Mouse (Mus musculus): Measurements from ENCODE around the gene Pabpn1l. TPM values are rescaled to one million over a fixed set of nuclear protein-coding genes. Genes with fewer than 3 reads are reported as not detected.
"Not testable (repeated sequence)": the region's sequence is repeated elsewhere in the genome, so short reads cannot be mapped to it uniquely, and the experiment has no call there.

Pabpn1l gene
- polyA plus RNA-seq, 1 experiment from 2014 or later: 0.19 TPM

GRCm38 (mm10) chr8:122638601-122639000 is 16.1 kb upstream of the Pabpn1l start:
- no peak overlapping the region for H3K4me3 ChIP-seq (ENCODE audit: low read length)
- WGBS: 65% methylated on average over 16 of the region's 16 CpGs
- H3K36me3 ChIP-seq (ENCODE audit: insufficient read depth, low read length): 0 out of 2 replicates have a peak, but pooled peaks cover 2% of the 10 kb centered on the region

GRCm38 (mm10) chr8:122637230-122637629 is 14.7 kb upstream of the Pabpn1l start:
- Histone ChIP-seq H3K27me3 (ENCODE audit: insufficient read depth, low read length) (no peaks in the 10 kb centered on the region), H3K36me3 (ENCODE audit: insufficient read depth, low read length) (0 out of 2 replicates have a peak, but pooled peaks cover 3% of the 10 kb centered on the region), H3K9ac (replicated peaks; ENCODE audit: low read length) (no peak overlapping the region), H3K4me3 (ENCODE audit: low read length) (no peak overlapping the region), H3K4me1 (ENCODE audit: insufficient read depth, low read length) (peaks cover 24% of the 10 kb centered on the region), H3K9me3 (ENCODE audit: low read length) (no peaks in the 10 kb centered on the region), H3K27ac (ENCODE audit: low read length) (no peak overlapping the region), H3K4me2 (replicated peaks; ENCODE audit: low read depth, low read length) (no peak overlapping the region)
- no peak for ATAC-seq (ENCODE audit: low FRiP score, low TSS enrichment)
- 93% methylated on average over 9 of the region's 9 CpGs for WGBS

More at GRCm38 (mm10) chr8:122638601-122639000, 16.1 kb upstream of the Pabpn1l start:
- H3K4me1 ChIP-seq (ENCODE audit: insufficient read depth, low read length): peaks cover 24% of the 10 kb centered on the region
- no peak overlapping the region for H3K27ac ChIP-seq (ENCODE audit: low read length)
- no peak overlapping the region for H3K9ac ChIP-seq (replicated peaks; ENCODE audit: low read length)
- ATAC-seq (ENCODE audit: low FRiP score, low TSS enrichment): no peak
- H3K4me2 ChIP-seq (replicated peaks; ENCODE audit: low read depth, low read length): no peak overlapping the region
- H3K27me3 ChIP-seq (ENCODE audit: insufficient read depth, low read length): no peaks in the 10 kb centered on the region
- H3K9me3 ChIP-seq (ENCODE audit: low read length): no peaks in the 10 kb centered on the region

- no peak overlapping the region for H3K4me3 ChIP-seq (ENCODE audit: low read length)
- H3K9me3 ChIP-seq (ENCODE audit: low read length): no peaks in the 10 kb centered on the region
- no peak for ATAC-seq (ENCODE audit: low FRiP score, low TSS enrichment)
- H3K4me2 ChIP-seq (replicated peaks; ENCODE audit: low read depth, low read length): no peak overlapping the region
- no peaks in the 10 kb centered on the region for H3K27me3 ChIP-seq (ENCODE audit: insufficient read depth, low read length)
- H3K36me3 ChIP-seq (ENCODE audit: insufficient read depth, low read length): 0 out of 2 replicates have a peak, but pooled peaks cover 3% of the 10 kb centered on the region
- H3K27ac ChIP-seq (ENCODE audit: low read length): no peak overlapping the region
- peaks cover 24% of the 10 kb centered on the region for H3K4me1 ChIP-seq (ENCODE audit: insufficient read depth, low read length)
- WGBS: 66% methylated on average over 9 of the region's 9 CpGs
- H3K9ac ChIP-seq (replicated peaks; ENCODE audit: low read length): no peak overlapping the region
Observed at GRCm38 (mm10) chr8:122636803-122637175, 14.2 kb upstream of the Pabpn1l start.

GRCm38 (mm10) chr8:122635878-122636802 is 13.6 kb upstream of the Pabpn1l start:
- no peaks in the 10 kb centered on the region for H3K9me3 ChIP-seq (ENCODE audit: low read length)
- H3K4me1 ChIP-seq (ENCODE audit: insufficient read depth, low read length): peaks cover 24% of the 10 kb centered on the region
- H3K27me3 ChIP-seq (ENCODE audit: insufficient read depth, low read length): no peaks in the 10 kb centered on the region
- H3K27ac ChIP-seq (ENCODE audit: low read length): peak overlapping the region; percentile 34; the same call in 1 of the 2 replicates
- H3K9ac ChIP-seq (replicated peaks; ENCODE audit: low read length): no peak overlapping the region
- H3K4me2 ChIP-seq (replicated peaks; ENCODE audit: low read depth, low read length): no peak overlapping the region
- peak; percentile 66 for ATAC-seq (ENCODE audit: low FRiP score, low TSS enrichment)
- H3K36me3 ChIP-seq (ENCODE audit: insufficient read depth, low read length): 0 out of 2 replicates have a peak, but pooled peaks cover 3% of the 10 kb centered on the region
- no peak overlapping the region for H3K4me3 ChIP-seq (ENCODE audit: low read length)
- WGBS: 42% methylated on average over 14 of the region's 14 CpGs

- 0 out of 2 replicates have a peak, but pooled peaks cover 3% of the 10 kb centered on the region for H3K36me3 ChIP-seq (ENCODE audit: insufficient read depth, low read length)
- no peak for ATAC-seq (ENCODE audit: low FRiP score, low TSS enrichment)
- H3K4me2 ChIP-seq (replicated peaks; ENCODE audit: low read depth, low read length): no peak overlapping the region
- H3K4me3 ChIP-seq (ENCODE audit: low read length): no peak overlapping the region
- no peaks in the 10 kb centered on the region for H3K9me3 ChIP-seq (ENCODE audit: low read length)
- no peak overlapping the region for H3K9ac ChIP-seq (replicated peaks; ENCODE audit: low read length)
- WGBS: 89% methylated on average over 14 of the region's 14 CpGs
- no peaks in the 10 kb centered on the region for H3K27me3 ChIP-seq (ENCODE audit: insufficient read depth, low read length)
- H3K4me1 ChIP-seq (ENCODE audit: insufficient read depth, low read length): peaks cover 11% of the 10 kb centered on the region
- no peak overlapping the region for H3K27ac ChIP-seq (ENCODE audit: low read length)
Observed at GRCm38 (mm10) chr8:122633205-122633604, 10.7 kb upstream of the Pabpn1l start.

GRCm38 (mm10) chr8:122632134-122632533 is 9.6 kb upstream of the Pabpn1l start:
- H3K27ac ChIP-seq (ENCODE audit: low read length); H3K36me3 ChIP-seq (ENCODE audit: insufficient read depth, low read length); H3K9ac ChIP-seq (replicated peaks; ENCODE audit: low read length); H3K9me3 ChIP-seq (ENCODE audit: low read length); H3K27me3 ChIP-seq (ENCODE audit: insufficient read depth, low read length); H3K4me2 ChIP-seq (replicated peaks; ENCODE audit: low read depth, low read length); H3K4me3 ChIP-seq (ENCODE audit: low read length); ATAC-seq (ENCODE audit: low FRiP score, low TSS enrichment): not testable (repeated sequence)
- WGBS: 71% methylated on average over 3 of the region's 3 CpGs
- H3K4me1 ChIP-seq (ENCODE audit: insufficient read depth, low read length): peaks cover 11% of the 10 kb centered on the region

GRCm38 (mm10) chr8:122630696-122631095 is 8.2 kb upstream of the Pabpn1l start:
- no peaks in the 10 kb centered on the region for H3K27me3 ChIP-seq (ENCODE audit: insufficient read depth, low read length)
- WGBS: 49% methylated on average over 22 of the region's 22 CpGs
- no peak overlapping the region; the same call in 1 of the 2 replicates for H3K4me3 ChIP-seq (ENCODE audit: low read length)
- peaks cover 11% of the 10 kb centered on the region for H3K4me1 ChIP-seq (ENCODE audit: insufficient read depth, low read length)
- no peaks in the 10 kb centered on the region for H3K9me3 ChIP-seq (ENCODE audit: low read length)
- H3K4me2 ChIP-seq (replicated peaks; ENCODE audit: low read depth, low read length): peak overlapping the region; percentile 31
- peak; percentile 43; the same call in 1 of the 2 replicates for ATAC-seq (ENCODE audit: low FRiP score, low TSS enrichment)
- H3K9ac ChIP-seq (replicated peaks; ENCODE audit: low read length): no peak overlapping the region; the same call in 1 of the 2 replicates
- no peak overlapping the region for H3K27ac ChIP-seq (ENCODE audit: low read length)
- 0 out of 2 replicates have a peak, but pooled peaks cover 3% of the 10 kb centered on the region for H3K36me3 ChIP-seq (ENCODE audit: insufficient read depth, low read length)

- H3K36me3 ChIP-seq (ENCODE audit: insufficient read depth, low read length): 0 out of 2 replicates have a peak, but pooled peaks cover 3% of the 10 kb centered on the region
- 37% methylated on average over 10 of the region's 10 CpGs for WGBS
- peaks cover 5% of the 10 kb centered on the region; the same call in 1 of the 2 replicates for H3K4me1 ChIP-seq (ENCODE audit: insufficient read depth, low read length)
- ATAC-seq (ENCODE audit: low FRiP score, low TSS enrichment): no peak
- no peak overlapping the region for H3K27ac ChIP-seq (ENCODE audit: low read length)
- no peaks in the 10 kb centered on the region for H3K27me3 ChIP-seq (ENCODE audit: insufficient read depth, low read length)
- H3K9ac ChIP-seq (replicated peaks; ENCODE audit: low read length): no peak overlapping the region
- no peaks in the 10 kb centered on the region for H3K9me3 ChIP-seq (ENCODE audit: low read length)
- no peak overlapping the region for H3K4me3 ChIP-seq (ENCODE audit: low read length)
- no peak overlapping the region for H3K4me2 ChIP-seq (replicated peaks; ENCODE audit: low read depth, low read length)
Observed at GRCm38 (mm10) chr8:122629388-122629787, 6.8 kb upstream of the Pabpn1l start.

- WGBS: 78% methylated on average over 2 of the region's 2 CpGs
- peaks cover 5% of the 10 kb centered on the region; the same call in 1 of the 2 replicates for H3K4me1 ChIP-seq (ENCODE audit: insufficient read depth, low read length)
- ATAC-seq (ENCODE audit: low FRiP score, low TSS enrichment): no peak
Observed at GRCm38 (mm10) chr8:122626896-122627295, 4.4 kb upstream of the Pabpn1l start.

GRCm38 (mm10) chr8:122625811-122626210 is 3.3 kb upstream of the Pabpn1l start:
- Histone ChIP-seq H3K4me3 (ENCODE audit: low read length) (no peak overlapping the region), H3K4me2 (replicated peaks; ENCODE audit: low read depth, low read length) (no peak overlapping the region), H3K36me3 (ENCODE audit: insufficient read depth, low read length) (no peaks in the 10 kb centered on the region), H3K4me1 (ENCODE audit: insufficient read depth, low read length) (peaks cover 13% of the 10 kb centered on the region), H3K27ac (ENCODE audit: low read length) (no peak overlapping the region), H3K9me3 (ENCODE audit: low read length) (no peaks in the 10 kb centered on the region), H3K9ac (replicated peaks; ENCODE audit: low read length) (no peak overlapping the region), H3K27me3 (ENCODE audit: insufficient read depth, low read length) (no peaks in the 10 kb centered on the region)
- no peak for ATAC-seq (ENCODE audit: low FRiP score, low TSS enrichment)
- 80% methylated on average over 9 of the region's 9 CpGs for WGBS

More at GRCm38 (mm10) chr8:122626896-122627295, 4.4 kb upstream of the Pabpn1l start:
- Histone ChIP-seq H3K27ac (ENCODE audit: low read length) (no peak overlapping the region), H3K4me2 (replicated peaks; ENCODE audit: low read depth, low read length) (no peak overlapping the region), H3K36me3 (ENCODE audit: insufficient read depth, low read length) (no peaks in the 10 kb centered on the region), H3K4me3 (ENCODE audit: low read length) (no peak overlapping the region), H3K9ac (replicated peaks; ENCODE audit: low read length) (no peak overlapping the region), H3K9me3 (ENCODE audit: low read length) (no peaks in the 10 kb centered on the region), H3K27me3 (ENCODE audit: insufficient read depth, low read length) (no peaks in the 10 kb centered on the region)
